Mouse (Mus musculus) kidney, postnatal 0 days (tissue): ENCODE data around the gene Plb1. TPM values are rescaled to one million over a fixed set of nuclear protein-coding genes. Genes with fewer than 3 reads are reported as not detected.

ENCODE experiments used
- ATAC-seq: fragments of 200-750 bp; cut with Nextera tagmentation; replicated peaks from 2 replicates; pipeline ENCODE4 v1.8.0; 2017; ENCODE audit warnings: low read depth, moderate number of reproducible peaks, moderate TSS enrichment, moderate library complexity; ENCODE audit not compliant: low FRiP score
- DNase-seq: peaks from one replicate; pipeline ENCODE4 v3.0.0-alpha.2; 2016; ENCODE audit warnings: low spot score
- H3K27ac ChIP-seq: fragments of 300-500 bp; sonication (generic); 2 replicates; pipeline ENCODE4 v1.5.1; 2014; ENCODE audit warnings: mild to moderate bottlenecking
- H3K27me3 ChIP-seq: fragments of 300-500 bp; sonication (generic); 2 replicates; pipeline ENCODE4 v1.6.1; 2014; ENCODE audit warnings: low read length, mixed read lengths; ENCODE audit not compliant: insufficient read depth
- H3K36me3 ChIP-seq: fragments of 300-500 bp; sonication (generic); 2 replicates; pipeline ENCODE4 v1.6.1; 2014; ENCODE audit warnings: low read length, mixed read lengths; ENCODE audit not compliant: insufficient read depth
- H3K4me1 ChIP-seq: fragments of 300-500 bp; sonication (generic); replicated peaks from 2 replicates; pipeline ENCODE4 v1.6.1; 2014; ENCODE audit warnings: antibody characterized with exemption, low read length, mixed read lengths; ENCODE audit not compliant: insufficient read depth
- H3K4me2 ChIP-seq: fragments of 300-500 bp; sonication (generic); 2 replicates; pipeline ENCODE4 v1.6.1; 2014; ENCODE audit warnings: mild to moderate bottlenecking, low read length, moderate library complexity, mixed read lengths
- H3K4me3 ChIP-seq: fragments of 300-500 bp; sonication (generic); replicated peaks from 2 replicates; pipeline ENCODE4 v1.5.1; 2014; ENCODE audit warnings: low read depth, low read length
- H3K9ac ChIP-seq: fragments of 300-500 bp; sonication (generic); 2 replicates; pipeline ENCODE4 v1.6.1; 2014; ENCODE audit warnings: low read depth, low read length
- H3K9me3 ChIP-seq: fragments of 300-500 bp; sonication (generic); replicated peaks from 2 replicates; pipeline ENCODE4 v1.6.1; 2016; ENCODE audit warnings: low read length, inconsistent platforms, mixed read lengths
- CTCF ChIP-seq: IDR thresholded peaks from 2 replicates; pipeline ENCODE4 v1.5.1; 2016; ENCODE audit warnings: antibody characterized with exemption, low read depth, mild to moderate bottlenecking, moderate library complexity
- WGBS: fragments of 180-500 bp; shearing (Covaris S2); extraction: QIAGEN DNeasy Blood & Tissue Kit; methylation state at CpG from one replicate; pipeline ENCODE4 v1.1.7; 2014; 5-methylcytosine and 5-hydroxymethylcytosine counted together
- polyA plus RNA-seq: library from polyadenylated mRNA; unstranded; fragments of >200 nt; fragmentation: Nextera tagmentation; extraction: Ambion mirVana; gene quantifications from 2 replicates; pipeline ENCODE4 v1.2.1, GENCODE M21; 2015

The Plb1 gene
- polyA plus RNA-seq, 1 experiment from 2014 or later = 0.36 TPM

- Histone ChIP-seq H3K4me1 (peaks cover 16% of the 10 kb centered on the region), H3K4me2 (no peak overlapping the region), H3K27me3 (no peaks in the 10 kb centered on the region), H3K27ac (peak overlapping the region; percentile 27; the same call in 1 of the 2 replicates), H3K9ac (no peak overlapping the region), H3K4me3 (no peak overlapping the region), H3K36me3 (no peaks in the 10 kb centered on the region), H3K9me3 (no peaks in the 10 kb centered on the region)
- 57% methylated on average over 5 of the region's 5 CpGs for WGBS
- ATAC-seq = no peak
- no peak for TF ChIP-seq CTCF
- no peak for DNase-seq
Measured at GRCm38 (mm10) chr5:32414461-32414985, 182.0 kb downstream of the Plb1 start.

- H3K9me3 ChIP-seq = no peaks in the 10 kb centered on the region
- DNase-seq (no peak), ATAC-seq (no peak)
- no peak overlapping the region for H3K4me3 ChIP-seq
- H3K27ac ChIP-seq = no peak overlapping the region
- no peak overlapping the region for H3K4me2 ChIP-seq
- no peaks in the 10 kb centered on the region for H3K27me3 ChIP-seq
- TF ChIP-seq CTCF = no peak
- peaks cover 16% of the 10 kb centered on the region for H3K4me1 ChIP-seq
- H3K36me3 ChIP-seq = no peaks in the 10 kb centered on the region
- no peak overlapping the region for H3K9ac ChIP-seq
- 74% methylated on average over 6 of the region's 6 CpGs for WGBS
Measured at GRCm38 (mm10) chr5:32415554-32415953, 183.0 kb downstream of the Plb1 start.

Other genes starting within 250 kb of the Plb1 start
- 5.3 and 5.4 TPM in 2 replicates for gene Fosl2, start 96.9 kb upstream of the Plb1 start, polyA plus RNA-seq
- 223 and 226 TPM in 2 replicates for gene Ppp1cb, start 226.1 kb downstream of the Plb1 start, polyA plus RNA-seq